Mouse (Mus musculus): ENCODE measurements around the gene Olfr957. TPM values are rescaled to one million over a fixed set of nuclear protein-coding genes. Genes with fewer than 3 reads are reported as not detected.

The Olfr957 gene
- not detected in 2 replicates for polyA plus RNA-seq (2014; fragmentation: Nextera tagmentation; extraction: Ambion mirVana)

GRCm38 (mm10) chr9:39515531-39515930 is at the start of gene Olfr957:
Olfr957 (minus strand) TSS chr9:39515809.
- H3K4me2 ChIP-seq (ENCODE audit: low read length): no peak within 1 kb of the TSS
- H3K9me3 ChIP-seq (replicated peaks; ENCODE audit: control insufficient read depth, low read length): no peaks in the 10 kb centered on the region
- H3K4me3 ChIP-seq (ENCODE audit: low read depth, low read length): no peak within 1 kb of the TSS
- no peaks in the 10 kb centered on the region for H3K36me3 ChIP-seq (ENCODE audit: control insufficient read depth, insufficient read depth, low read length)
- no peak for ATAC-seq
- no peaks in the 10 kb centered on the region for H3K4me1 ChIP-seq (ENCODE audit: control insufficient read depth, insufficient read depth, low read length)
- 73% methylated on average over 3 of the region's 3 CpGs for WGBS
- no peaks in the 10 kb centered on the region for H3K27me3 ChIP-seq (replicated peaks; ENCODE audit: control insufficient read depth, insufficient read depth, low read length)
- no peak within 1 kb of the TSS for H3K27ac ChIP-seq (ENCODE audit: low read depth, low read length)
- DNase-seq (ENCODE audit: low spot score): no peak
- H3K9ac ChIP-seq (ENCODE audit: low read length): no peak within 1 kb of the TSS

GRCm38 (mm10) chr9:39558349-39558647 is 42.7 kb upstream of the Olfr957 start:
- Histone ChIP-seq H3K9ac (ENCODE audit: low read length) (no peak overlapping the region), H3K9me3 (replicated peaks; ENCODE audit: control insufficient read depth, low read length) (no peaks in the 10 kb centered on the region), H3K4me3 (ENCODE audit: low read depth, low read length) (no peak overlapping the region), H3K27me3 (replicated peaks; ENCODE audit: control insufficient read depth, insufficient read depth, low read length) (no peaks in the 10 kb centered on the region), H3K4me1 (ENCODE audit: control insufficient read depth, insufficient read depth, low read length) (0 out of 2 replicates have a peak, but pooled peaks cover 6% of the 10 kb centered on the region), H3K4me2 (ENCODE audit: low read length) (no peak overlapping the region), H3K36me3 (ENCODE audit: control insufficient read depth, insufficient read depth, low read length) (no peaks in the 10 kb centered on the region), H3K27ac (ENCODE audit: low read depth, low read length) (peak overlapping the region; percentile 82)
- ATAC-seq: peak; percentile 31
- no peak for DNase-seq (ENCODE audit: low spot score)

GRCm38 (mm10) chr9:39557529-39558348 is 42.1 kb upstream of the Olfr957 start:
- H3K9me3 ChIP-seq (replicated peaks; ENCODE audit: control insufficient read depth, low read length): no peaks in the 10 kb centered on the region
- H3K4me3 ChIP-seq (ENCODE audit: low read depth, low read length): no peak overlapping the region
- DNase-seq (ENCODE audit: low spot score) (peak; percentile 91), ATAC-seq (peak; percentile 94)
- no peaks in the 10 kb centered on the region for H3K36me3 ChIP-seq (ENCODE audit: control insufficient read depth, insufficient read depth, low read length)
- no peaks in the 10 kb centered on the region for H3K27me3 ChIP-seq (replicated peaks; ENCODE audit: control insufficient read depth, insufficient read depth, low read length)
- H3K4me1 ChIP-seq (ENCODE audit: control insufficient read depth, insufficient read depth, low read length): 0 out of 2 replicates have a peak, but pooled peaks cover 6% of the 10 kb centered on the region
- H3K9ac ChIP-seq (ENCODE audit: low read length): peak overlapping the region; percentile 29; the same call in 1 of the 2 replicates
- H3K4me2 ChIP-seq (ENCODE audit: low read length): peak overlapping the region; percentile 18
- peak overlapping the region; percentile 82 for H3K27ac ChIP-seq (ENCODE audit: low read depth, low read length)
- 18% methylated on average over 3 of the region's 3 CpGs for WGBS

GRCm38 (mm10) chr9:39553946-39554345 is 38.3 kb upstream of the Olfr957 start, which contains the start of gene Olfr958:
Olfr958 (minus strand) TSS chr9:39554054.
- no peaks in the 10 kb centered on the region for H3K27me3 ChIP-seq (replicated peaks; ENCODE audit: control insufficient read depth, insufficient read depth, low read length)
- H3K4me1 ChIP-seq (ENCODE audit: control insufficient read depth, insufficient read depth, low read length): 0 out of 2 replicates have a peak, but pooled peaks cover 6% of the 10 kb centered on the region
- no peak within 1 kb of the TSS for H3K4me2 ChIP-seq (ENCODE audit: low read length)
- ATAC-seq (peak; percentile 70; the same call in 1 of the 2 replicates), DNase-seq (ENCODE audit: low spot score) (peak; percentile 88)
- no peak within 1 kb of the TSS for H3K4me3 ChIP-seq (ENCODE audit: low read depth, low read length)
- WGBS: 63% methylated on average over 2 of the region's 2 CpGs
- H3K27ac ChIP-seq (ENCODE audit: low read depth, low read length): no peak within 1 kb of the TSS
- H3K36me3 ChIP-seq (ENCODE audit: control insufficient read depth, insufficient read depth, low read length): no peaks in the 10 kb centered on the region
- no peaks in the 10 kb centered on the region for H3K9me3 ChIP-seq (replicated peaks; ENCODE audit: control insufficient read depth, low read length)
- no peak within 1 kb of the TSS for H3K9ac ChIP-seq (ENCODE audit: low read length)

- peak; percentile 30 for DNase-seq (ENCODE audit: low spot score)
- no peaks in the 10 kb centered on the region for H3K27me3 ChIP-seq (replicated peaks; ENCODE audit: control insufficient read depth, insufficient read depth, low read length)
- H3K4me2 ChIP-seq (ENCODE audit: low read length): no peak overlapping the region
- ATAC-seq: no peak
- H3K9ac ChIP-seq (ENCODE audit: low read length): no peak overlapping the region
- H3K36me3 ChIP-seq (ENCODE audit: control insufficient read depth, insufficient read depth, low read length): no peaks in the 10 kb centered on the region
- no peak overlapping the region for H3K27ac ChIP-seq (ENCODE audit: low read depth, low read length)
- WGBS: 85% methylated on average over 5 of the region's 5 CpGs
- no peak overlapping the region for H3K4me3 ChIP-seq (ENCODE audit: low read depth, low read length)
- H3K4me1 ChIP-seq (ENCODE audit: control insufficient read depth, insufficient read depth, low read length): no peaks in the 10 kb centered on the region
- H3K9me3 ChIP-seq (replicated peaks; ENCODE audit: control insufficient read depth, low read length): no peaks in the 10 kb centered on the region
Observed at GRCm38 (mm10) chr9:39550806-39551205, 35.2 kb upstream of the Olfr957 start.

GRCm38 (mm10) chr9:39523616-39524285 is 8.1 kb upstream of the Olfr957 start:
- DNase-seq (ENCODE audit: low spot score): peak; percentile 8
- H3K9me3 ChIP-seq (replicated peaks; ENCODE audit: control insufficient read depth, low read length): no peaks in the 10 kb centered on the region
- H3K27me3 ChIP-seq (replicated peaks; ENCODE audit: control insufficient read depth, insufficient read depth, low read length): no peaks in the 10 kb centered on the region
- no peak for ATAC-seq
- H3K9ac ChIP-seq (ENCODE audit: low read length): no peak overlapping the region
- no peak overlapping the region for H3K27ac ChIP-seq (ENCODE audit: low read depth, low read length)
- H3K36me3 ChIP-seq (ENCODE audit: control insufficient read depth, insufficient read depth, low read length): no peaks in the 10 kb centered on the region
- H3K4me3 ChIP-seq (ENCODE audit: low read depth, low read length): no peak overlapping the region
- H3K4me2 ChIP-seq (ENCODE audit: low read length): no peak overlapping the region
- WGBS: 81% methylated on average over 1 of the region's 1 CpGs
- H3K4me1 ChIP-seq (ENCODE audit: control insufficient read depth, insufficient read depth, low read length): no peaks in the 10 kb centered on the region

- no peaks in the 10 kb centered on the region for H3K4me1 ChIP-seq (ENCODE audit: control insufficient read depth, insufficient read depth, low read length)
- no peak for DNase-seq (ENCODE audit: low spot score)
- H3K4me2 ChIP-seq (ENCODE audit: low read length): no peak overlapping the region
- no peak overlapping the region for H3K27ac ChIP-seq (ENCODE audit: low read depth, low read length)
- no peaks in the 10 kb centered on the region for H3K27me3 ChIP-seq (replicated peaks; ENCODE audit: control insufficient read depth, insufficient read depth, low read length)
- no peaks in the 10 kb centered on the region for H3K9me3 ChIP-seq (replicated peaks; ENCODE audit: control insufficient read depth, low read length)
- no peak for ATAC-seq
- no peak overlapping the region for H3K4me3 ChIP-seq (ENCODE audit: low read depth, low read length)
- H3K36me3 ChIP-seq (ENCODE audit: control insufficient read depth, insufficient read depth, low read length): no peaks in the 10 kb centered on the region
- no peak overlapping the region for H3K9ac ChIP-seq (ENCODE audit: low read length)
Observed at GRCm38 (mm10) chr9:39518595-39518994, 3.0 kb upstream of the Olfr957 start.

GRCm38 (mm10) chr9:39509412-39509811 is 6.2 kb downstream of the Olfr957 start:
- H3K27me3 ChIP-seq (replicated peaks; ENCODE audit: control insufficient read depth, insufficient read depth, low read length): no peaks in the 10 kb centered on the region
- no peaks in the 10 kb centered on the region for H3K4me1 ChIP-seq (ENCODE audit: control insufficient read depth, insufficient read depth, low read length)
- H3K27ac ChIP-seq (ENCODE audit: low read depth, low read length): no peak overlapping the region
- H3K36me3 ChIP-seq (ENCODE audit: control insufficient read depth, insufficient read depth, low read length): no peaks in the 10 kb centered on the region
- H3K9me3 ChIP-seq (replicated peaks; ENCODE audit: control insufficient read depth, low read length): no peaks in the 10 kb centered on the region
- no peak overlapping the region for H3K4me2 ChIP-seq (ENCODE audit: low read length)
- H3K4me3 ChIP-seq (ENCODE audit: low read depth, low read length): no peak overlapping the region
- DNase-seq (ENCODE audit: low spot score) (no peak), ATAC-seq (no peak)
- H3K9ac ChIP-seq (ENCODE audit: low read length): no peak overlapping the region
- 82% methylated on average over 9 of the region's 9 CpGs for WGBS

- H3K27me3 ChIP-seq (replicated peaks; ENCODE audit: control insufficient read depth, insufficient read depth, low read length): no peaks in the 10 kb centered on the region
- peak; percentile 88 for DNase-seq (ENCODE audit: low spot score)
- WGBS: 12% methylated on average over 6 of the region's 6 CpGs
- H3K27ac ChIP-seq (ENCODE audit: low read depth, low read length): no peak overlapping the region
- no peak overlapping the region for H3K4me2 ChIP-seq (ENCODE audit: low read length)
- H3K9me3 ChIP-seq (replicated peaks; ENCODE audit: control insufficient read depth, low read length): no peaks in the 10 kb centered on the region
- peak; percentile 77; the same call in 1 of the 2 replicates for ATAC-seq
- no peak overlapping the region for H3K4me3 ChIP-seq (ENCODE audit: low read depth, low read length)
- no peaks in the 10 kb centered on the region for H3K36me3 ChIP-seq (ENCODE audit: control insufficient read depth, insufficient read depth, low read length)
- no peaks in the 10 kb centered on the region for H3K4me1 ChIP-seq (ENCODE audit: control insufficient read depth, insufficient read depth, low read length)
- H3K9ac ChIP-seq (ENCODE audit: low read length): no peak overlapping the region
Observed at GRCm38 (mm10) chr9:39508998-39509397, 6.6 kb downstream of the Olfr957 start.

All from forebrain, embryonic 14.5 days (tissue).